Mouse (Mus musculus) liver, postnatal 0 days (tissue): ENCODE measurements around the gene 1700020D05Rik.

Experiments used
- CTCF ChIP-seq: sonication (generic); IDR thresholded peaks from 2 replicates; pipeline ENCODE4 v1.5.1; 2016; ENCODE audit warnings: antibody characterized with exemption, low read depth
- EP300 ChIP-seq: IDR thresholded peaks from 2 replicates; pipeline ENCODE4 v1.6.1; 2016; ENCODE audit warnings: antibody characterized with exemption, low read depth, mild to moderate bottlenecking

DNA sequence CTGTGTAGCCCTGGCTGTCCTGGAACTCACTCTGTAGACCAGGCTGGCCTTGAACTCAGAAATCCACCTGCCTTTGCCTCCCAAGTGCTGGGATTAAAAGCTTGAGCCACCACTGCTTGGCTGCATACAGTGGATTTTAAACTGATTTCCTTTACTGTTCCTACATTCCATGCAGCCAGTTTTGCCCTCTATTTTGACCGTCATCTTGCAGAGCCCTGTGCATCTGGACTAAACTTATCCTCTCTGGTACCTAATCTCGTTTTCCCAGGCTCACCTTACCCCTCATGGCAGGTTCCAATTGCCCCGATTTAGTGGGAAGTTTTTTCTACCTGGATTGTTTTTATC, 9.4 kb upstream of the 1700020D05Rik start:
- TF ChIP-seq EP300 (no peak), CTCF (no peak)
